Mouse (Mus musculus) mature B cell (primary cell): ENCODE measurements around the gene Mrpl38.

Experiments used
- in situ Hi-C: fragments of 300-500 bp; cut with MboI; formaldehyde crosslinking; loops from 2 replicates; pipeline ENCODE4 v1.14.3; 2019

Mrpl38 gene

DNA sequence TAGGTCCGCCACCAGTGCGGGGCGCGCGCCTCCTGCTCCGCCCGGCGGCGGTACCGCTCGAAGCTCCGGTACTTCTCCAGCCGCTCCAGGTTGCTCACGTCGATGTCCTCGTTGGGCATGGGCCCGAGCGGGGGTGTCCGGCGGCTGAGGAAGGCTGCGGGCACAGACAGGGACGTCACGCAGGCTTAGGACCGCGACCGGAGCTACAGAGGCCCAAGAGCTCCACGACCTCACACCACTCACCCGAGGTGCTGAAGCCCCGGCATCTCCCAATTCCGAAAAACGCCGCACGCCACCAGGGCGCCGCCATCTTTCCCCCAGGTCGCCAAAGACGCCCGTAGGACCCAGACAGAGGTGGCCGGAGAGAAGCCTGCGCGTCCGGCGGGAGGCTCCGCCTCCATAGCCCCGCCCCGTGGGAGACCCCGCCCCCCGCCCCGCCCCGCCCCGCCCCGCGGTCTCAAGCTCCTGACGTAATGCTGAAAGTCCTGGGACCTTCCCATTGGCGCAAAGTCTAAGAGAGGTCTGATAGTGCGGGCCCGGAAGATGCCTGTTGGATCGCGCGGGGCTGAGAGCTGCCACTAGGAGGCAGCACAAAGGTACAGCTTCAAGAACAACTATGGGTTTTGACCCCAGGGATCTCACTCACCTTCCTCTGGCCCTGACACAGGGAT, at the start of gene Mrpl38:
Gene Mrpl38 (minus strand): TSS at position 401 of the 671 bp plus-strand sequence.
- in situ Hi-C loops: no loop called here

- in situ Hi-C loops: no loop called here
These were observed 48.7 kb upstream of the Mrpl38 start for GRCm38 (mm10) chr11:116187226-116187930.

- in situ Hi-C loops: no loop called here
These were observed 47.7 kb upstream of the Mrpl38 start for GRCm38 (mm10) chr11:116186360-116186759.

DNA sequence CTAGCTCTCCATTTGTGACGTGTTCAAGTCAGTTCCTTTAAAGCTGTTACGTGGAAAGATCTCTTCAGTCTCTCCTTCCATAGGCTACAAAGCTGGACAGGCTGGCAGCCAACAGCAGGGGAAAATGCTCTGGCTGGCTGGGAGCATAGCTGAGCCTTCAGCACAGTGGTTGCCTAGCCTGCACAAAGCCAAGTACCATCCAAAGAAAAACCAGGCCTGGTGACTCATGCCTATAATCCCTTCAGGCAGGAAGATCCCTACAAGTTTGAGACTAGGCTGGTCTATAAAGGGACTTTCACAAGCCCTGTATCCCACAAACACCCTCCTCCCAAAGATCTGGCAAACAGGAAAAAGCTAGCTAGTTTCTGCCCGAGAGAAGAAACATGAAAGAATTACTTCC, 47.2 kb upstream of the Mrpl38 start:
- in situ Hi-C loops: no loop called here

DNA sequence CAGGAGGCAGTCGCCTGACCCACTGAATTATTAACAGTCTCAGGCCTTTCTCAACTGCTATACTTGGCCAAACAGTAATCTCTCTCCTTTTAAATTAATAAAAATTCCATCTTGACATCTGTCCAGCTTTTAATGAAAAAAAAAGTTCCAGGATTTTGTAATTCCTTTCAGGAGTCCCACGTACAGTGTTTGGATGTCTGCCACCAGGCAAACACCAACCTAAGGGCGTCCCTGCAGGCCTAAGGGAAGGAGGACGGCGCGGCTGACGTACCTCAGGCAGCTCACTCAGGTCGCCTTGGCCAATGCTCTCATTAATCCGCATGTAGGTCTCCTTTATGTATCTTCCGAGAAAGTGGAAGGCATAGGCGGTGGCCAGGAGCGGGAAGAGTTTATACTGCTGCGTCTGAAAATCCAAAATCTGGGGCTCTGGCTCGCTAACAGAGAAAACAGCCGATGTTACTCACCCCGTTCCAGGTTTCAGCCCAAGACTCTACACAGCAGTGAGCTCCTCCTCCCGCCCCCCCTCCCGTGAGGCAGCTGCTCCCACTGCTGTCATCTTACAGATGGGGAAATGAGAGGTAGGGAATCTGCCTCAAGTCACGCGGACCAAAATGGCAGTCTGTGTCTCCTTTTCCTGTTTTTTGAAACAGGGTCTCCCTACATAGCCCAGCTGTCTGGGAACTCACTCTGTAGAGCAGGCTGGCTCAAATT, 39.9 kb upstream of the Mrpl38 start:
- in situ Hi-C loops: no loop called here

DNA sequence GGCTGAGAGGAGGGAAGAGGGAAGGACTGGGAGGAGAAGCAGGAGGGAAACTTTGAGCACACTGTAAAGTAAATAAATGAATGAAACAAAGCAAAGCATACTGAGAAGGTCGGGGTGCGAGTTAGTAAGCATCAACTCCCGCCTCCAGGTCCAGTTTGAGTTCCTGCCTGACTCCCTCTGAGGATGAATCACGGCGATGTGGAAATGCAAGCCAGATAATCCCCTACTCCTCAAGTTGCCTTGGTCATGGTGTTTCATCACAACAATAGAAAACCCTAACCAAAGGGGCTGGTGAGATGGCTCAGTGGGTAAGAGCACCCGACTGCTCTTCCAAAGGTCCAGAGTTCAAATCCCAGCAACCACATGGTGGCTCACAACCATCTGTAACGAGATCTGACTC, 37.3 kb upstream of the Mrpl38 start:
- in situ Hi-C loops: no loop called here

- in situ Hi-C loops: no loop called here
These were observed 36.2 kb upstream of the Mrpl38 start for GRCm38 (mm10) chr11:116174775-116175448.

- in situ Hi-C loops: no loop called here
These were observed 33.3 kb upstream of the Mrpl38 start for GRCm38 (mm10) chr11:116171959-116172358.

DNA sequence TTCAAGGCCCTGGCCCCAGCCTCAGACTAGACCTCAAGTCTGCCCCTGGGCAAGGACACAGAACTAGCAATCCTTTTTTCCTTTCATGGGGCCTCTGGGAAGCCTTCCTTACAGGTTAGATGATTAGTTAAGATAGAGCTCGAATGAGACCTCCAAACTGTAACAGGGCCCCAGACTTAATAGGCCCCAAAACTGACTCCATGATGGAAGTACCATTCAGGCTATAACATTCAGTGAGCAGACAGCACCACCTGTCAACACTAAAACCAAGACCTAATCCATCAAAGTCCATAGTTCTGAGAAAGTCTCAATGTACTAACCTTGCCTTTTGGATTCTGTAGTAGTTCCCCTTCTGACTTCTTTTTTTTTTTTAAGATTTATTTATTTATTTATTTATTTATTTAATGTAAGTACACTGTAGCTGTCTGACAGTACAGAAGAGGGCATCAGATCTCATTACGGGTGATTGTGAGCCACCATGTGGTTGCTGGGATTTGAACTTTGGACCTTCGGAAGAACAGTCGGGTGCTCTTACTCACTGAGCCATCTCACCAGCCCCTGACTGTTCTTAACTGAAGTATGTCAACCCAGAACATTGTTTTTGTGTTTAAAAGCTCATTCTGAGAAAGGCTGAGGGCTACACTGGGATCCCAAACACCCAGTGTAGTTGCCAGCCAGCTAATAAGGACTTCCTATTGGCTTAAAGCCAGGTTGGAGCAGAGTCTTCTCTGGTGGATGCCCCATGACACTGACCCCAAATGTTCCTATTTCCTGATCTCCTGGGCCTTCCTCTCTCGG, 31.5 kb upstream of the Mrpl38 start:
- in situ Hi-C loops: no loop called here

DNA sequence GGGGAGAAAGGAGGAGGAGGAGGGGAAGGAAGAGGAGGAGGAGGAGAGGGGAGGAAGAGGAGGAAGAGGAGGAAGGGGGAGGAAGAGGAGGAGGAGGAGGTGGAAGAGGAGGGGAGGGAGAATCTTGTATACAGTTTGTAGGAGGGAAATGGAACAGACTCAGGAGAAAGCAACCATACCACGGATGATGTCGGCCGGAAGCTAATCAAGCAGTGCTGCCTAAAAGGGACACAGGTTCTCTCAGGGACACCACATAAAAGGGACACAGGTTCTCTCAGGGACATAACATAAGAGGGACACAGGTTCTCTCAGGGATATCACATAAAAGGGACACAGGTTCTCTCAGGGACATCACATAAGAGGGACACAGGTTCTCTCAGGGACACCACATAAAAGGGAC, 30.5 kb upstream of the Mrpl38 start:
- in situ Hi-C loops: no loop called here

DNA sequence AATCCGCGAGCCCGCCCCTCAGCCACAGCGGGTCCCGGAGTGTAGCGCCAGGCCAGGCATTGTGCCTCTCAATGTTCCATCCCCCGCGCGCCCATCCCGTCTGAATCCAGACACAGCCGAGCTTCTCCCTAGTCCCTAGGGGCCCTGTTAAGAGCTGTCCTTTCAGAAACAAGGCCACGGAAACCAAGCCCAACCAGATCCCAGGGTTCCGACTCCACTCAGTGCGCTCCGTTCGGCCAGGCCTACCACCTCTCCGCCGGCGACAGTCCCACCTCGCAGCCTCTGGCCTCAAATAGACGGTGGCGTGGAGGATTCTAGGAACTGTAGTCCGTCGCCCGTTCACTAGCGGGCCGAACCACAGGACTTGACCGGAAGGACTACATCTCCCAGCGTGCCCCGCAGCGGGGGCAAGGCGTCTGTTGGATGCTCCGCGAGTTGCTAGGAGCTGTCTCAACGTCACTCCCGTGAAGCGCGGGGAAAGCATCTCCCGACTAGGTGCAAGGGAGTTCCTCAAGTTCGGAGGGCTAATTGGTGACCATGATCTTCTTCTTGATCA, 29.3 kb upstream of the Mrpl38 start, which contains the start of gene Fbf1:
Gene Fbf1 (minus strand): TSS at position 283 of the 556 bp plus-strand sequence.
- in situ Hi-C loops: no loop called here

DNA sequence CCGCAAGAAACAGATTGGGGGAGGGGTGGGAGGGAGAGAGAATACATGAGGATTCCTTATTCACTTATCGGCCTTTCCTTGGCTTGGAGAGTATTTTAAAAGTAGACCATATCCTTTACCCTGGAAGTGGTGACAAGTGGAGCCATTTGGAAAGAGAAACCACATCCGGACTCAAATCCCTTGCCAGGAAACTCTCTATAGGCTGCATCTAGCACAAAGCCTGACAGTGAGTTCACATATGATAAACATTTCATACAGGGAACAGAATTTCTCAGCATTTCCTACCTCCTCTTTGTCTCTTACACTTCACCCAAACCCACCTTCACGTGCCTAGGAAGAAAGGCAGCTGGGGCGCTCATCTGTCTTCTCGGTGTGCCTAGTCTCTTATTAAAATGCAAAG, 28.6 kb upstream of the Mrpl38 start:
- in situ Hi-C loops: no loop called here

DNA sequence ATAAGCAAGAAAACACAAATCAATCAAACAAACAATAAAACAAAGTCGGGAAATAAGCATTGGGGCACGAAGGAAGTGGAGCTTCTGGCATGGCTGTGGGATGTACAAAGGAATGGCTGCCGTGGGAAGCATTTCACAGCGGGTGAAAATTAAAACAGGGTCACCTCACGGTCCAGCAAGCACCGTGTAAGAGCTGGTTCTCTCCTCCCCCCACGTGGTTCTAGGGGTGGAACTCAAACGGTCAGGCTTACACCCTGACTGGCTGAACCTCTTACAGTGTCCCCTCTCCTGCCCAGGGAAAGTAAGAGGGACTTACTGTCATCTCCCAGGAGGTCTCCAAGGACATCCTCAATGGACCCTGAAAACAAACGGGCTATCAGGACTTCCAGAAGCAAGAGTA, 24.3 kb upstream of the Mrpl38 start:
- in situ Hi-C loops: no loop called here

GRCm38 (mm10) chr11:116162146-116162545, 23.5 kb upstream of the Mrpl38 start:
- in situ Hi-C loops: no loop called here

GRCm38 (mm10) chr11:116161312-116161711, 22.6 kb upstream of the Mrpl38 start:
- in situ Hi-C loops: no loop called here

GRCm38 (mm10) chr11:116150960-116151359, 12.3 kb upstream of the Mrpl38 start:
- in situ Hi-C loops: no loop called here

- in situ Hi-C loops: no loop called here
These were observed 10.7 kb upstream of the Mrpl38 start for GRCm38 (mm10) chr11:116149341-116149740.

DNA sequence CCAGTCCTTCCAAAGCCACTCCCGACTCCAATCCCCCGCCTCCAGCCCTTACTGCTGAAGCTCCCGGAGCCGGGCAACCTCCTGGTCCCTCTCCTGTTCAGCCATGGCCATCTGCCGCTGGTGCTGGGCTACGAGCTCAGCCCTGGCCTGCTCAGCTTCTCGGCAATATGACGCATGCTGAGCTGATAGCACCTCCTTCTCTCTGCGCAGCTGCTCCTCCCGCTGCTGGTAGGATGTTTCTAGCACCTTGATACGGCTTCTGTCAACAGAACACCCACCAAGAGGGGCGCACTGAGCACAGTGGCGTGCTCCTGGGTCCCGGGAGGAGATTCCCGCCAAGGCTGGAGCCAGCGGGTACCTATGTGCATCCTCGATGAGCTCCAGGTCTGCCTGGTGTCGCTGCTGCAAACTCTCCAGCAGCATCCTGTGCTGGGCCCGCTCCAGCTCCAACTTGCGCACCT, 10.1 kb upstream of the Mrpl38 start:
- in situ Hi-C loops: no loop called here

GRCm38 (mm10) chr11:116146294-116146985, 7.8 kb upstream of the Mrpl38 start:
- in situ Hi-C loops: no loop called here
